Mouse (Mus musculus): ENCODE measurements around the gene Tshr.
"Not testable (repeated sequence)": the region's sequence is repeated elsewhere in the genome, so short reads cannot be mapped to it uniquely, and the experiment has no call there.

Gene Tshr

GRCm38 (mm10) chr12:91384281-91385017 lies at the start of gene Tshr, which contains the start of gene Cep128:
Gene Tshr (plus strand): TSS chr12:91384563.
Gene Cep128 (minus strand): TSS chr12:91384409.
- in situ Hi-C loops (cut with MboI, MseI): no loop called here

- in situ Hi-C loops (cut with MboI, MseI): not testable (repeated sequence)
These were observed 45.7 kb upstream of the Tshr start for GRCm38 (mm10) chr12:91338656-91339055.

GRCm38 (mm10) chr12:91353783-91354182 lies 30.6 kb upstream of the Tshr start:
- in situ Hi-C loops (cut with MboI, MseI): no loop called here

- in situ Hi-C loops (cut with MboI, MseI): no loop called here
These were observed 15.2 kb upstream of the Tshr start for GRCm38 (mm10) chr12:91369173-91369572.

- in situ Hi-C loops (cut with MboI, MseI): no loop called here
These were observed 673 bp upstream of the Tshr start for GRCm38 (mm10) chr12:91383516-91384264.

GRCm38 (mm10) chr12:91400232-91401048 lies 16.1 kb downstream of the Tshr start:
- in situ Hi-C loops (cut with MboI, MseI): loop anchor here in 1 of 2 experiments (25.0 kb wide), 2 partner anchors 112 to 387 kb away; partner anchors contain the start of gene Ston2

GRCm38 (mm10) chr12:91401049-91401352 lies 16.6 kb downstream of the Tshr start:
- in situ Hi-C loops (cut with MboI, MseI): loop anchor here in 1 of 2 experiments (25.0 kb wide), 2 partner anchors 111 to 386 kb away; partner anchors contain the start of gene Ston2

GRCm38 (mm10) chr12:91410306-91410705 lies 25.9 kb downstream of the Tshr start:
- in situ Hi-C loops (cut with MboI, MseI): loop anchor here in 1 of 2 experiments (25.0 kb wide), 2 partner anchors 102 to 377 kb away; partner anchors contain the start of gene Ston2

GRCm38 (mm10) chr12:91412461-91413182 lies 28.3 kb downstream of the Tshr start:
- in situ Hi-C loops (cut with MboI, MseI): loop anchor here in 1 of 2 experiments (25.0 kb wide), 2 partner anchors 100 to 375 kb away; partner anchors contain the start of gene Ston2

- in situ Hi-C loops (cut with MboI, MseI): loop anchor here (5.0 to 25.0 kb wide), 3 partner anchors 97 to 382 kb away; partner anchors contain the start of gene Ston2 (in 1 of the 2)
These were observed 30.7 kb downstream of the Tshr start for GRCm38 (mm10) chr12:91415112-91415511.

GRCm38 (mm10) chr12:91416828-91417227 lies 32.5 kb downstream of the Tshr start:
- in situ Hi-C loops (cut with MboI, MseI): loop anchor here (5.0 to 25.0 kb wide), 3 partner anchors 95 to 380 kb away; partner anchors contain the start of gene Ston2 (in 1 of the 2)

GRCm38 (mm10) chr12:91418791-91419190 lies 34.4 kb downstream of the Tshr start:
- in situ Hi-C loops (cut with MboI, MseI): loop anchor here (5.0 to 25.0 kb wide), 3 partner anchors 94 to 379 kb away; partner anchors contain the start of gene Ston2 (in 1 of the 2)

- in situ Hi-C loops (cut with MboI, MseI): loop anchor here in 1 of 2 experiments (25.0 kb wide), 2 partner anchors 91 to 366 kb away; partner anchors contain the start of gene Ston2
These were observed 36.9 kb downstream of the Tshr start for GRCm38 (mm10) chr12:91421272-91421671.

- in situ Hi-C loops (cut with MboI, MseI): loop anchor here in 1 of 2 experiments (25.0 kb wide), 2 partner anchors 89 to 364 kb away; partner anchors contain the start of gene Ston2
These were observed 38.9 kb downstream of the Tshr start for GRCm38 (mm10) chr12:91423125-91423820.

GRCm38 (mm10) chr12:91426499-91426898 lies 42.1 kb downstream of the Tshr start:
- in situ Hi-C loops (cut with MboI, MseI): no loop called here

GRCm38 (mm10) chr12:91427129-91427528 lies 42.8 kb downstream of the Tshr start:
- in situ Hi-C loops (cut with MboI, MseI): no loop called here

- in situ Hi-C loops (cut with MboI, MseI): no loop called here
These were observed 97.9 kb downstream of the Tshr start for GRCm38 (mm10) chr12:91482195-91482733.

GRCm38 (mm10) chr12:91486342-91486741 lies 102.0 kb downstream of the Tshr start:
- in situ Hi-C loops (cut with MboI, MseI): no loop called here

- in situ Hi-C loops (cut with MboI, MseI): no loop called here
These were observed 104.0 kb downstream of the Tshr start for GRCm38 (mm10) chr12:91488406-91488805.

Measured in T-helper 17 cell (primary cell).